Mouse (Mus musculus) cerebellum, adult (tissue): ENCODE measurements at regions not wholly inside any gene's neighbourhood (a gene's known extent, or its start where the extent isn't known, plus 50 kb on each side); places are given as distances from the start of the nearest gene placed in this dataset.

Experiments
- ATAC-seq: cut with Nextera tagmentation; 2 replicates; pipeline ENCODE4 v1.9.2; 2017; ENCODE audit warnings: mild to moderate bottlenecking, moderate library complexity, mixed read lengths; ENCODE audit not compliant: insufficient number of reproducible peaks, low FRiP score, low TSS enrichment

DNA sequence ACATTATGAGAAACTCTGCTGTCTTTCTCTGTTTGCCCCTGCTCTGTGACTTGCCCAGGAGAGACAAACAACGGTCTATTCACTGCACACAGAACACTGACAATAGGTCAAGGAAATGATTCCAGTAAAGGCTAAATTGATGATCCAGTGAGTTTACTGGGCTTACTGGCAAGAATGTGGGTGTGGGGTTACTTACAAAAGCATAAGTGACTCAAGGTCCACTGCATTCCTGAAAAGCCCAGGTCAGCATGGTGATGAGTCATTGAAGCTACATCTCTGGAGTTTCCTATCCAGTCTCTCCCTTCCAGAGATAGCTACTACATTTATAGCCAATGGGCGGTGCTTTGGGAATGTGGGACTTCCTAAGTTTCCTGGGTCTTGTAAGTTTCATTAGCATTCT is 192.8 kb upstream of the Adamts5 start:
- no peak for ATAC-seq

DNA sequence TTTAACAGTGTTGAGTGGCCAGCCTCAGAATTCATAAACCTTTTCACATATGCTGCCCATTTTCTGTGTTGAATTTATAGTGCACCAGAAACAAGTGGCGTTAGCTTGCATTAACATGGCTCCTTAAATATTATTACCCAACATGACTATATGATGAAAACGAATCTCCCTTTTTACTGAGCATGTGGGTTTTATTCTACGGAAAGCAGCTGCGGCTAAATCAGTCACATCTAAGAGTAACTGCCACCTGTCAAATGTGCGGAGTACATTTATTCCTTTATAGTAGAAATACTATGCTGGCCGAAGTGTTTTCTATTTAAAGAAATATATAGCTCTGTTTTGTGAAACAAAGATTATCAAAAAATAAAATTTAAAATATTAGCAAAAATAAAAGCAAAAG is 188.5 kb upstream of the Adamts5 start:
- no peak for ATAC-seq

DNA sequence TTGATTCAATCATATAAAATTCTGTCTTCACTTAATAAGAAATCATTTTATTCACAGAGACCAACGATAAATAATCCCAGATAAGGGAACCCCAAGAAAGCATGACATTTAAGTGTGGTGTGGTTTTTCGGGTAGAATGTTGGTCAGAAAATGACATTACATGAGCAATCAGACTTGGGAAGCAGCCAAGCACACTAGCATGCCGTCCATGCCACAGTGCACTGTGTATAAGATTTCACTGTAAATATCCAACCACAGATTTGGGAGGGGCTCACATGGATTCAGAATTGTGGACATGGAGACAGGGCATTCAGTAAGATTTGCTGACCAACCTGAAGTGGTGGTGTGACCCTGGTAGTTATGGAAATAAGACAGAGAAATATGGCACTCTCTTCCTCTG is 185.8 kb upstream of the Adamts5 start:
- no peak for ATAC-seq

DNA sequence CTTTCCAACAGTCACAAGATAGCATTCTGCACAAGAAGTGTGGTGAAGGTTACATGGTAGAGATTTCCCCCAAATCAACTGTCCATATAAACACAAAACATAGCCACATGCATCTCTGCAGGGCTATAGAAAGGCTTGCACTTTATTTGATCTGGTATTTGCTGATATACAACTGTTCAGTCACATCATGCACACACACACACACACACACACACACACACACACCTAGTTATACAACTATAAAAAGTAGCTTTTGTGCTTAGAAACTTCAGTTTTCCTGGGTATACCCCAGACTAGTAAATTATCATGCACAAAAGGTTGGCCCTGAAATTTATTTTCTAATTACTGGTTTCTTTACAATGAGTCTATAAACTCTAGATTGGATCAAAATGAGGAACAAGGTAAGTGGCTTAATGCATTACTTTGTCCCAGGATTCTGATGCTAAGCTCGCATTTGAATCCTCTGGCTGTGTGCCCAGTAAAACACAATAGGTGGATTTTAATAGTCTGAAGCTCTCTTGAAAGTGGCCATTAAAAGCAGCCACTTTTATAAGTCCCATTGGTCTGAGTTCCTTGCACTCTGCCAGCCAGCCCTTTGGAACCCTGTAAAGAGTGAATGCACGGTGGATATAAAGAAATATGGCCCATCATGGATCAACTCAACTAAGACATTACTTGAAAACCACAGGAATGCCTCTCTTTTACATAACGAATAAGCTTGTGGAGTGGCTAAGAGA is 166.2 kb upstream of the Adamts5 start:
- no peak for ATAC-seq

GRCm38 (mm10) chr16:86060087-86060486 is 158.5 kb upstream of the Adamts5 start:
- ATAC-seq, result no peak

GRCm38 (mm10) chr16:86044695-86045094 is 143.1 kb upstream of the Adamts5 start:
- ATAC-seq, result no peak

- peak; percentile 49; the same call in 1 of the 2 replicates for ATAC-seq
Observed at GRCm38 (mm10) chr16:86034772-86035171, 133.1 kb upstream of the Adamts5 start.

DNA sequence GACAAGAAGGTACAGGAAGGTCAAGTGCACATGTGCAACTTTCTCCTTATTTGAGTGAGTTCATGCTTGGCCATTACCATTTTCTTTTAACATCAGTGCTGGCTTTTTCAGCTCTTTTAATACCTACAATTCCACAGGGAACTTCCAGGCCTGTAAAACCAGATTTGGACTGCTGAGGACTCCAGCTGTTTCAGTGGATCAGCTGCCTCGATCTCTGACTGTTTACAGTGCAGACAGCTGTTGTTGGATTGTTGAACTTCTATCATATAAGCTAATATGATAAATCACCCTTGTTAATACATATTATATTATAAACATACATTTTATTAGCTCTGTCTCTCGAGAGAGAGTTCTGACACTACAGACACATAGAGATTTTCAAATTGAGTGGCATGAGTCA is 126.1 kb upstream of the Adamts5 start:
- ATAC-seq, result no peak

DNA sequence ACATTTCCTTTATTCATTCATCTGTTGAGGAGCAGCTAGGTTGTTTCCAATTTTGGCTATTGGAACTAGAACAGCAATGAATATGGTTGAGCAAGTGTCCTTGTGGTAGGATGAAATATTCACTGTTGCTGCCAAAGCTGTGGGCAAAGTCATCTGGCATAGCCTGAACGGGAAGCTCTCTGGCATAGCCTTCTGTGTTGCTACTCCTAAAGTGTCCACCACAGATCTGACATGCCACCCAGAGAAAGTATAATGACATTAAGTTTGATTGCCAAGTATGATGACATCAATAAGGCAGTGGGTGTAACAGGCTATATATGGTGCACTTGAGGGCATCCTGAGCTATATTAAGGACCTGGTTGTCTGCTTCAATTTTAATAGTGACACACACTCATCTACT is 113.7 kb upstream of the Adamts5 start:
- no peak for ATAC-seq

DNA sequence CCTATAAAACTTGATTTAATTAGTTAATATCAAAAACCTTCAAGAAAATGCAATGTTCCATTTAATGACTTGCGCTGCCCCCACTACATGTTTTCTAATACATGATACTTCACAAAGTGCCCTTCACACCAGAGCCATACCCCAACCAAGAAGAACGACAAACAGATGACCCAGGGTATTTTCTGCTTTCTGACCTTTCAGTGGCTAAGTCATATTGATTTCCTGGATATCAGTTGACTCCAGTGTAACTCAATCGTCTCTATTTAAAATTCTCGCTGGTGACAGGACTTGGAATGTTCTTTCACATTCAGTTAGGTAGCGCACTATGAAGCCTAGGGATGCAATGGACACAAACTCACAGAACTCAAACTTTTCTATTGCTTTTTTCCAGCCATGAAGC is 109.4 kb upstream of the Adamts5 start:
- no peak for ATAC-seq

DNA sequence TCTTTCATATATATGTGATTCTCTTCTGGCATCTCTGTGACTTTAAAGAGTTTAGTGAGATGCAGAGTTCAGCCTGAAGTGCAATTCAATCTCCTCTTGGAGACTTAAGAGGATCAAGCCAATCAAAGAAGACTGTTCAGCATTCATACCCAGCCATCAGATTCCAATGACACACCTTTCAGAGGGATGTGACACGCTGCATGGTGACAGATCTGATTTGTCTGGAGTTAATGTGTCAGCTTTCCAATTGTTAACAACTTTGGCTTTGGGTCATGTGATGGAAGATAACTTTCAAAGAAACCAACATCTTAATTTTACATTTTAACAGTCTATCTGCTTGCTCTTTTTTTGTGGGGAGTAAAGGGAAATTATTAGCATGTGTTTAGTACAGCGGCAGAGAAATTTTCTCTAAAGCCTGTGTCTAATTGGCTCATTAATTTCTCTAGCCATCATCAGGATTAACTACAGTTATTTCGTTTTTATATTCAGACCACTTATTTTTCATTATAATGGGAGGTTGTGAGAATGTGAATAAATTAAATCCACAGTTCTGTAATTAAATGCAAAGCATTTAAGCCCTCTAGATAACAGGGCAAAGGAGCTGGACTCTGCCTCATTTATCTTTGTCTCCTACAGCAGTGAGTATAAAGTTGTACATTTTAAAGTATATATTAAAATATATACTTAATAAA is 108.2 kb upstream of the Adamts5 start:
- no peak for ATAC-seq

DNA sequence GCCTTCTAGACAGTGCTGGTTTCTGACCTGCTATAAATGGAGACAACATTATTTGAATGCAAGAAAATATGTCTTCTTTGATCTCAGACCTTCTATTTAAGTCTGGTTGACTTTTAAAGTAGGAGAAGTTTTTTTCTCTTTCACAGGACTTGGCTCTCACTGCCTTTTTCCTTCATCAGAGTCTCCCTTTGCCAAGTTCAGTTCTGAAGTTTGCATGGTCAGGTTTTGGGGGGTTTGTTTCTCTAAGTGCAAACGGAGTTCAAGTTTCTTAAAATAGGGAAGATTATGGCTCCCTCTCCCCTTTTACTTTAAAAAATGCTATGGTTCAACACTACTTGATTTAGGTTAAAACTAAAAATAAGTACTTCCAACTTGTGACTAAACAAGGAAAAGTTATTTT is 106.2 kb upstream of the Adamts5 start:
- ATAC-seq, result no peak

DNA sequence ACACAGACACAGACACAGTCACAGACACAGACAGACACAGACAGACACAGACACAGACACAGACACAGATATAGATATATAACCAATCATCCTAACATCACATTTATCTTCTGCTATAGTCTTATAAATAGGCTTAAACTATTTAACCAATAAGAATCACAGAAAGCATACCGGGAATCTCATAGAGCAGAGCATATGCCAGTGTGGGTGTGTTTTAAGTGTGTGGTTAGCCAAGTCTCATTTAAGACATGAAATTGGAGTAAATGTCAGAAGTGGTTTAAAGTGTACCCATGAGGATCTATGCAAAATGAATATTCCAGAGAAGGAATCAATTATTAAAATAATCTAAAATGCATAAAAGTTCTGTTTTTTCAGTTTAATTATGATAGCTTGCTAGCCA is 99.2 kb upstream of the Adamts5 start:
- ATAC-seq, result no peak

- ATAC-seq, result no peak
Observed at GRCm38 (mm10) chr16:85985841-85986240, 84.2 kb upstream of the Adamts5 start.

- ATAC-seq, result no peak
Observed at GRCm38 (mm10) chr16:85977102-85977501, 75.5 kb upstream of the Adamts5 start.

DNA sequence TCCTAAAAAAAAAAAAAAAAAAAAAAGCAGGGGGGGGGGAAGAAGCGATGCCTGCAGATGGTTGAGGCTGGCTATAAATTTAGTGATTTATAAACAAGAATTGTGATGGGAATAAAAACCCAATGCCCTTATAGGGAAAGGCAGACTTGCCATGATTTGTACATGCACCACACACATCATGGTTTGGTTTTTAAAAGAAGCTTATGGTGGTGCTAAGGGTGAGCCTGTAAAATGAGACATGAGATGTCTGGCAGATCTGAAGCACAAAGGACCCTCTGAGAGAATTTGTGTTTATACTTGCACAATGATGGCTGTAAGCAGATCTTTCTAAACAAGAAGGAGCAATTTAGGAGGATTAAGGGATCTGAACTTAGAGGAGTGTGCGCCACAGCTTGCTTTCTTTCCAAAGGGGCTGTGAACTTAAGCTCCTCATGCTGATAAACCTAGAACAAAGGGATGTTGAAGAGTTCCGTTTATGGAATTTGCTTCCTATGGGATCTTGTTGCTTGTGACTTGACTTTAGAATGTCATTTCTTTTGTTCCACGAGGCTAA is 65.3 kb upstream of the Adamts5 start:
- ATAC-seq, result no peak

GRCm38 (mm10) chr16:85966251-85966650 is 64.6 kb upstream of the Adamts5 start:
- ATAC-seq, result no peak

DNA sequence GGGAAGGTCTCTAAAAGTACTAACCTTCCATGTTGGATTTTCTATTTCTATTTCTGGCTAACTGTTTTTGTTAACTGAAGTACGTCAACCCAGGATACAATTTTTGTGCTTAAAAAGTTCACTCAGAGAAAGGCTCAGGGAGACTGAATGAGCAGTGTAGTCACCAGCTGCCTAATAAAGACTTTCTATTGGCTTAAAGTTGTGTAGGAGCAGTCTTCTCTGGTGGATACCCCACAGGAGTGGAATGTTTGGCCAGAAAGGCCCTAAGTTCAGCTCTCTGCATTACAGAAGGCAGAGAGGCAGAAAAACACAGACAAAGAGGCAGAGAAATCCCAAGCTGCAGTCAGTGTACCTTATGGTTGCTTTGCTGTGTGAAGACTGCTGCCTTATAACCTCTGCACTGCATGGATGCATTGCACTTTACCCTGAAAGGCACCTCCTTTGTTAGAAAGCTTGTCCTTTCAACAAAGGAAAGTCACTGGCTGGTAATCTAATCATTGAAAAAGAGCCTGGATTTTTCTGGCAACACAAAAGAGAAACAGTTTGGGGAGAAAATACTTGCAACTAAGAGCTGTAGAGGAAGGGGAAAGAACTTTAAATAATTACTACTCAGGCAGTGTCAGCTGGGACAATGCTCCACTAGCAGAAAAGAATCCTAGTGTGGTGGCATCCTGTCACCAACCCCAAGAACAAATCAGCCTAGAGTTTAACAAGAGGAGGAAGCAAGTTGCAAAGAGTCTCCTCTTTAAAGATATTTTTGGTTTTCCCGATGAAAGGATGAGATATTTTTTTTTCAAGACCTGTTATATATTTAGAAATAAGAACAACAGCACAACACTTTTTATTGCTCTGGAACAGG is 63.0 kb upstream of the Adamts5 start:
- no peak for ATAC-seq

DNA sequence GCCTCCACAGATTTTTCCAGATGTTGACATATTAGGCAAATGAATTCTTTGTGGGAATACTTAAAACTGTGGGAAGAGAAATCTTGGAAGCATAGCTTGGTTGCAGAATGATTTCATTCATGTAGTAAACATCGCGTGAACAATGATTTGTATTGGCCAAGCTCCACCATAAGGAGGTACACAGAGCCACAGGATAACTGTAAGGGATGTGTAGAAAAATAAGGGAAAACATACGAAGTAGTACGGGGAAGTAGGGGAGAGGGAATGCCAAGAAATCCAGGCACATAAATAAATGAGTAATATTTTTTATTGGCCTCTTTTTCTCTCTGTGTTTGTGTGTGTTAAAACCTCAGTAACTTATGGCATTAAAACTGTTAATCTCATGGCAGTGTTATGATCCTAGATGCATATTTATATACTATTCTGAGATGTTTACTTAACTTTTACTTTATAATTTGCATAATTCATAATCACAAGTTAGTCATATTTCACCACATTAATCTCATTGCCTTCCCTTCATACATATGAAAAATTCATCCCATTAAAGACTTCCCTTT is 54.5 kb upstream of the Adamts5 start:
- ATAC-seq, result no peak

DNA sequence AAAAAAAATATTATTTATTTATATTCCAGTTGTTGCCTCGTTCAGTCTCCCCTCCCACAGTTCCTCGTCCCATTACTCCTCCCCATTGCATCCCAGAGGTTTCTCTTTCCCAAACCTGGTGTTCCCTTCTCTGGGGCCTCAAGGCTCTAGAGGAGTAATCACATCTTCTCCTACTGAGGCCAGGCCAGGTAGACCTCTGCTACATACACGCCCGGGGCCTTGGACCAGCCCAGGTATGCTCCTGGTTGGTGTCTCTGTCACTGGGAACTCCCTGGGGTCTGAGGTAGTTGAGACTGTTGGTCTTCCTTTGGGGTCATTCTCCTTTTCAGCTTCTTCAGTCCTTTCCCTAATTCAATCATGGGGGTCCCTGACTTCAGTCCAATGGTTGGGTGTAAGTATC is 50.0 kb upstream of the Adamts5 start:
- ATAC-seq, result no peak
